8 mouse cellular contexts compared by ENCODE assay signal in genomic region chr16:58623944-58624343, GRCm38 (mm10). TPM values are rescaled to one million over a fixed set of nuclear protein-coding genes. Genes with fewer than 3 reads are reported as not detected.
DNase-seq lines count a peak whose midpoint lies in the region; ATAC-seq lines count a peak whose summit lies in the region.

No protein-coding gene starts in this region.

- peak; percentile 73 for DNase-seq in heart, adult 11 months
- no peak for DNase-seq in heart, postnatal 25 days (ENCODE audit: low spot score)
- peak; percentile 41 for DNase-seq in CD4-positive helper T cell, adult 2 months (ENCODE audit: low read depth, low spot score)
- DNase-seq in adrenal gland, postnatal 14 days = peak; percentile 45
- DNase-seq in heart, postnatal 36 days = peak; percentile 35 to 41
- peak; percentile 46 to 58 for DNase-seq in layer of hippocampus, postnatal 10 days (ENCODE audit: low spot score in 2 of 2)
- no peak for DNase-seq in ovary, postnatal 36 days (ENCODE audit: low spot score)

- ATAC-seq in megakaryocyte, adult 5-6 weeks (ENCODE audit: poor library complexity, severe bottlenecking) = 0 out of 2 replicates have a peak, but pooled peaks have one; percentile 38

- intact Hi-C loops in heart, postnatal 25 days (cut with DNase I) = loop anchor here (2.0 to 5.0 kb wide), 4 partner anchors 102 to 325 kb away; partner anchors contain the start of gene St3gal6
- intact Hi-C loops in heart, postnatal 36 days (cut with DNase I) = loop anchor here (2.0 to 5.0 kb wide), 5 partner anchors 87 to 325 kb away; partner anchors contain the start of gene St3gal6

RNA-seq across cellular contexts. Expression of gene Gm813, which starts 7.2 kb away (rescaled TPM):
- not detected for total RNA-seq in heart, postnatal 25 days (2021)
- total RNA-seq in adrenal gland, postnatal 14 days (2021) = not detected in 2 replicates
- not detected for total RNA-seq in heart, postnatal 36 days (2021)
- total RNA-seq in layer of hippocampus, postnatal 10 days (2021) = not detected
- total RNA-seq in megakaryocyte, adult 5-6 weeks (2015) = not detected in 2 replicates
- not detected in 2 replicates for total RNA-seq in megakaryocyte, adult 5-6 weeks (2017)

RNA-seq across cellular contexts. Expression of gene E330017A01Rik, which starts 14.6 kb away (rescaled TPM):
- total RNA-seq in heart, postnatal 25 days (2021) = not detected
- not detected in 2 replicates for total RNA-seq in adrenal gland, postnatal 14 days (2021)
- not detected for total RNA-seq in heart, postnatal 36 days (2021)
- not detected for total RNA-seq in layer of hippocampus, postnatal 10 days (2021)
- not detected in 2 replicates for total RNA-seq in megakaryocyte, adult 5-6 weeks (2015)
- not detected in 2 replicates for total RNA-seq in megakaryocyte, adult 5-6 weeks (2017)

RNA-seq across cellular contexts. Expression of gene Cpox, which starts 46.1 kb away (rescaled TPM):
- 10 to 100 TPM; 35.3 to 40.8 TPM for total RNA-seq in heart, postnatal 25 days (2021)
- total RNA-seq in adrenal gland, postnatal 14 days (2021) = 20.5 and 27.8 TPM in 2 replicates
- total RNA-seq in heart, postnatal 36 days (2021) = 10 to 100 TPM; 39.8 to 40.0 TPM
- total RNA-seq in layer of hippocampus, postnatal 10 days (2021) = 10 to 100 TPM; 34.1 to 35.2 TPM
- 36.6 and 50.8 TPM in 2 replicates for total RNA-seq in megakaryocyte, adult 5-6 weeks (2015)
- 17.7 and 25.5 TPM in 2 replicates for total RNA-seq in megakaryocyte, adult 5-6 weeks (2017)

Comparison
In these comparisons a context has a peak if more than half of its experiments do, and no peak if none do; other contexts are left out.
1. DNase-seq: peak in heart, adult 11 months (single experiment), CD4-positive helper T cell, adult 2 months (single experiment), adrenal gland, postnatal 14 days (single experiment), heart, postnatal 36 days (2 of 2) and layer of hippocampus, postnatal 10 days (2 of 2); none in heart, postnatal 25 days (single experiment) and ovary, postnatal 36 days (single experiment).